Mouse (Mus musculus): ENCODE data around the gene Psenen.

GRCm38 (mm10) chr7:30550603-30551002 is 12.8 kb downstream of the Psenen start:
- TF ChIP-seq POLR2A (IDR thresholded peaks at IDR 0.05; ENCODE audit: low read depth, low read length) (no peak), CTCF (IDR thresholded peaks at IDR 0.05; ENCODE audit: borderline replicate concordance, insufficient read depth, low read length) (no peak)

Measured in embryonic fibroblast, embryonic 13.5 days (primary cell).